Mouse (Mus musculus): ENCODE data around the gene Gm7954.
"Not testable (repeated sequence)": the region's sequence is repeated elsewhere in the genome, so short reads cannot be mapped to it uniquely, and the experiment has no call there.

Gene Gm7954

GRCm38 (mm10) chr14:41453418-41453817, at the start of gene Gm7954:
Gm7954 (minus strand) TSS chr14:41453518.
- not testable (repeated sequence) for DNase-seq

- DNase-seq: not testable (repeated sequence)
These were observed 36.1 kb upstream of the Gm7954 start, which contains the start of gene Gm3486 for GRCm38 (mm10) chr14:41489385-41489784. Gm3486 (minus strand) TSS chr14:41489485.

GRCm38 (mm10) chr14:41425393-41426075, 27.8 kb downstream of the Gm7954 start:
- DNase-seq: not testable (repeated sequence)

- not testable (repeated sequence) for DNase-seq
These were observed 28.6 kb downstream of the Gm7954 start for GRCm38 (mm10) chr14:41424694-41425093.

- not testable (repeated sequence) for DNase-seq
These were observed 45.1 kb downstream of the Gm7954 start, which contains the start of gene Gm6482 for GRCm38 (mm10) chr14:41408181-41408580. Gm6482 (minus strand) TSS chr14:41408281.
